Comparison of ENCODE assay signal across 13 mouse cellular contexts in the genomic region with DNA sequence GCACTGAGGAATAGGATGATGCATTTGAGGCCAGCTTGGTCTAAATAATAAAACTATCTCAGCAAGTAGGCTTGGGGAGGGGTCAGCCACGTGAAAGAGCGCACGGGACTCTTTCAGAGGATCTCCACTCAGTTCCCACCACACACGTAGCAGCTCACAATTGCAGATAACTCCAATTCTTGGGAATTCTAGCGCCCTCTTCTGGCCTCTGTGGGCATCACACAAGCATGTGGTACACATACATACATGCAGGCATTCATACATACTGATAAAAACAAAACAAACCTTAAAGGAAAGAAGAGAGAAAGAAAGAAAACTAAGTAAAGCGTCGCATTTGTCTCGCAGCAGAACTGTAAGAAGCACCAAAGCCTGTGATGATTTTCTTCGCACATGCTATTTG. TPM values are rescaled to one million over a fixed set of nuclear protein-coding genes. Genes with fewer than 3 reads are reported as not detected.
DNase-seq lines count a peak whose midpoint lies in the region; ATAC-seq and TF ChIP-seq lines count a peak whose summit lies in the region.
"Had no signal": no experiment of that assay in that cellular context is flagged by ENCODE, and none has a peak within 500 bp of the region (broad histone marks: within the 10 kb centered on the region; RNA-seq: fewer than 3 reads in every experiment).

No protein-coding gene starts in this region.

- H3K27me3 ChIP-seq in kidney, postnatal 0 days (ENCODE audit: insufficient read depth, low read length) = 0 out of 2 replicates have a peak, but pooled peaks cover 6% of the 10 kb centered on the region
- no peaks in the 10 kb centered on the region for H3K27me3 ChIP-seq in kidney, adult 2 months (replicated peaks; ENCODE audit: control insufficient read depth, insufficient read depth, low read length)

- 0 out of 2 replicates have a peak, but pooled peaks have one; percentile 10 for TF ChIP-seq CTCF in kidney, postnatal 0 days (IDR thresholded peaks at IDR 0.05; ENCODE audit: low read depth)
- no peak for TF ChIP-seq CTCF in kidney, adult 2 months (conservative IDR thresholded peaks at IDR 0.05; ENCODE audit: insufficient read depth, insufficient read length, low read depth, low read length)

- no peaks in the 10 kb centered on the region for H3K36me3 ChIP-seq in kidney, postnatal 0 days (ENCODE audit: insufficient read depth, low read length)
- no peaks in the 10 kb centered on the region for H3K36me3 ChIP-seq in kidney, adult 2 months (ENCODE audit: control insufficient read depth, insufficient read depth, low read length)
- H3K36me3 ChIP-seq: embryonic facial prominence, embryonic 10.5 days; forebrain, embryonic 12.5 days; lung, embryonic 15.5 days had no signal

- H3K9ac ChIP-seq in kidney, postnatal 0 days (ENCODE audit: low read depth, low read length) = no peak overlapping the region
- H3K9ac ChIP-seq: forebrain, embryonic 12.5 days; lung, embryonic 15.5 days had no signal

- H3K4me2 ChIP-seq in kidney, postnatal 0 days (ENCODE audit: low read length) = no peak overlapping the region
- H3K4me2 ChIP-seq: forebrain, embryonic 12.5 days had no signal

- intact Hi-C loops in heart, postnatal 36 days (cut with DNase I) = no loop called here

- WGBS in kidney, postnatal 0 days = 88% methylated on average over 9 of the region's 9 CpGs
- WGBS in kidney, adult 2 months = 89% methylated on average over 9 of the region's 9 CpGs

- H3K9me3 ChIP-seq in kidney, postnatal 0 days (replicated peaks; ENCODE audit: low read length) = no peaks in the 10 kb centered on the region
- H3K9me3 ChIP-seq: lung, embryonic 15.5 days had no signal

- H3K27ac ChIP-seq in kidney, postnatal 0 days = no peak overlapping the region
- H3K27ac ChIP-seq in kidney, adult 2 months (ENCODE audit: insufficient read depth, low read depth, low read length) = no peak overlapping the region
- H3K27ac ChIP-seq: embryonic facial prominence, embryonic 10.5 days; forebrain, embryonic 12.5 days; lung, embryonic 15.5 days had no signal

- no peak for DNase-seq in kidney, postnatal 0 days (ENCODE audit: low spot score)
- no peak for DNase-seq in kidney, adult 2 months
- peak; percentile 15 for DNase-seq in right cerebral cortex, postnatal 14 days
- DNase-seq in right cerebral cortex, adult 18-20 months = no peak
- peak; percentile 28 for DNase-seq in cerebellum, adult 8-10 months
- DNase-seq in testis, postnatal 14 days (ENCODE audit: low spot score) = peak; percentile 15
- DNase-seq in heart, postnatal 36 days = no peak
- DNase-seq: adrenal gland, adult 2 months; kidney, postnatal 25 days had no signal

- peaks cover 8% of the 10 kb centered on the region for H3K4me1 ChIP-seq in kidney, postnatal 0 days (replicated peaks; ENCODE audit: insufficient read depth, low read length)
- no peaks in the 10 kb centered on the region for H3K4me1 ChIP-seq in kidney, adult 2 months (ENCODE audit: control insufficient read depth, insufficient read depth, low read length)

- ATAC-seq in kidney, postnatal 0 days (replicated peaks; ENCODE audit: low FRiP score, low read depth) = no peak

- H3K4me3 ChIP-seq in kidney, postnatal 0 days (replicated peaks; ENCODE audit: low read depth, low read length) = no peak overlapping the region
- no peak overlapping the region for H3K4me3 ChIP-seq in kidney, adult 2 months (ENCODE audit: insufficient read depth, low read depth, low read length)
- H3K4me3 ChIP-seq: embryonic facial prominence, embryonic 10.5 days; forebrain, embryonic 12.5 days; lung, embryonic 15.5 days; myocyte had no signal

- no peak for TF ChIP-seq POLR2A in kidney, adult 2 months (IDR thresholded peaks at IDR 0.05; ENCODE audit: low read depth, low read length)

RNA-seq across cellular contexts. Expression of a gene that starts 2.3 kb away (rescaled TPM):
- polyA plus RNA-seq in kidney, postnatal 0 days (2015; fragmentation: Nextera tagmentation; extraction: Ambion mirVana) = 0.92 and 1.4 TPM in 2 replicates
- 0.53 and 1.6 TPM in 2 replicates for polyA plus RNA-seq in kidney, adult 2 months (2012; rRNA removed)
- under 1 TPM; 0.38 to 0.56 TPM for total RNA-seq in heart, postnatal 36 days (2021)
- polyA plus RNA-seq: myocyte had no signal

RNA-seq across cellular contexts. Expression of a gene that starts 16.3 kb away (rescaled TPM):
- polyA plus RNA-seq in kidney, postnatal 0 days (2015; fragmentation: Nextera tagmentation; extraction: Ambion mirVana) = 17.9 and 18.8 TPM in 2 replicates
- polyA plus RNA-seq in kidney, adult 2 months (2012; rRNA removed) = 5.4 and 6.9 TPM in 2 replicates
- 10 to 100 TPM in 1 of 2 experiments, 1 to 10 TPM in 1; 8.6 to 11.1 TPM for total RNA-seq in heart, postnatal 36 days (2021)

Comparison
In these comparisons a context has a peak if more than half of its experiments do, and no peak if none do; other contexts are left out.
1. DNase-seq: peak in right cerebral cortex, postnatal 14 days (single experiment), cerebellum, adult 8-10 months (single experiment) and testis, postnatal 14 days (single experiment); none in kidney, postnatal 0 days (single experiment), kidney, adult 2 months (single experiment), right cerebral cortex, adult 18-20 months (single experiment) and heart, postnatal 36 days (0 of 2).